Mouse (Mus musculus) E14TG2a.4 (cell line): ENCODE measurements around the gene Btbd7.

Source experiments
- H3K27me3 ChIP-seq: 2 replicates; pipeline ENCODE4 v1.6.1; 2014; ENCODE audit warnings: low read length, control low read depth; ENCODE audit not compliant: insufficient read depth
- H3K36me3 ChIP-seq: 2 replicates; pipeline ENCODE4 v1.6.1; 2014; ENCODE audit warnings: low read length, control low read depth; ENCODE audit not compliant: insufficient read depth
- H3K4me1 ChIP-seq: replicated peaks from 2 replicates; pipeline ENCODE4 v1.6.1; 2014; ENCODE audit warnings: low read depth, low read length, control low read depth
- H3K4me3 ChIP-seq: replicated peaks from 2 replicates; pipeline ENCODE4 v1.5.1; 2014; ENCODE audit warnings: mild to moderate bottlenecking, low read length
- H3K9me3 ChIP-seq: 2 replicates; pipeline ENCODE4 v1.6.1; 2014; ENCODE audit warnings: low read length, control low read depth
- CTCF ChIP-seq: conservative IDR thresholded peaks from 2 replicates; pipeline ENCODE4 v1.5.1; 2014; ENCODE audit warnings: low read length
- NANOG ChIP-seq: IDR thresholded peaks from 2 replicates; pipeline ENCODE4 v1.6.1; 2014; ENCODE audit warnings: borderline replicate concordance, low read length, mixed read lengths
- POU5F1 ChIP-seq: IDR thresholded peaks from 2 replicates; pipeline ENCODE4 v1.6.1; 2014; ENCODE audit warnings: low read length, borderline replicate concordance

Gene Btbd7

DNA sequence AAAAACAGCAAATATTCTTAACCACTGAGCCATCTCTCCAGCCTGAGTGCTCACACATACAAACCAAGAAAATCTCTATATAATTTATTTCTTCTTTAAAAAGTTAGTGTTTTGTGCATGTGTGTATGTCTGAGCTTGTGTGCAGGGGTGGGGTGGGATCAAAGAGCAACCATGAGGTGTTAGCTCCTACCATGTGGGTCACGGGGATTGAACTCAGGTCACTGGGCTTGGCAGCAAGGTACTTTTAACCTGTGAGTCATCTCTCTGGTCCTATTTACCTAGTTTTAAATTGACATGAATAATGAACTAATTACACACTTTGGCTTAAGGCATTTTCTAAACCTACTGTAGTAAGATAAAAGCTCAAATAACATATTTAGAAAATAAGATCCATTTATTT, 51.9 kb downstream of the Btbd7 start:
- H3K4me3 ChIP-seq: no peak overlapping the region
- no peak for TF ChIP-seq NANOG
- TF ChIP-seq POU5F1: no peak
- TF ChIP-seq CTCF: no peak
- H3K27me3 ChIP-seq: no peaks in the 10 kb centered on the region
- no peaks in the 10 kb centered on the region for H3K9me3 ChIP-seq
- H3K36me3 ChIP-seq: no peaks in the 10 kb centered on the region
- no peaks in the 10 kb centered on the region for H3K4me1 ChIP-seq

- no peaks in the 10 kb centered on the region for H3K4me1 ChIP-seq
- peaks cover 15% of the 10 kb centered on the region for H3K36me3 ChIP-seq
- no peak overlapping the region for H3K4me3 ChIP-seq
- H3K27me3 ChIP-seq: no peaks in the 10 kb centered on the region
- no peaks in the 10 kb centered on the region for H3K9me3 ChIP-seq
- TF ChIP-seq NANOG: no peak
- TF ChIP-seq POU5F1: no peak
- no peak for TF ChIP-seq CTCF
Measured at GRCm38 (mm10) chr12:102814858-102815257, 63.4 kb downstream of the Btbd7 start.

GRCm38 (mm10) chr12:102799528-102799927, 78.7 kb downstream of the Btbd7 start:
- Histone ChIP-seq H3K27me3 (no peaks in the 10 kb centered on the region), H3K36me3 (peaks cover 16% of the 10 kb centered on the region), H3K4me3 (no peak overlapping the region), H3K9me3 (no peaks in the 10 kb centered on the region), H3K4me1 (no peaks in the 10 kb centered on the region)
- TF ChIP-seq POU5F1: no peak
- no peak for TF ChIP-seq CTCF
- TF ChIP-seq NANOG: no peak

DNA sequence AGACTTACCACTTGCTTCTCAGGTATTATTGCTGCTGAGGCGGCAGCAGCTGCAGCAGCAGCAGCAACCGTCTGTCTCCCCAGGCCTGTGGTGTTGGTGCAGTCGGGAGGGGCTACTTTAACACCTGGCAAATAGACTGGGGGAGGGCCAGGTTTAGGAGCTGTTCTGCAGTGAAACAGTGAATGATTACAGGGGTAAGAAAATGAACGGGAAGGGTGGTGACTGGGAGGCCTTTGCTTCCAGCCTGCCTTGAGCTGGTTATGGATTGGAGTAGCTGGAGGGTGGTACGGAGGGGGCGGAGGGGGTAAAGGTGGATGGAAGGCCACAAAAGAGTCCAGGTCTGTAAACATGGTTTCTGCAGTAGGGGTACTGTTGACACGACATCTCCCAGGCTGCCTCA, 90.3 kb downstream of the Btbd7 start:
- H3K4me1 ChIP-seq: peaks cover 16% of the 10 kb centered on the region; the same call in 1 of the 2 replicates
- H3K4me3 ChIP-seq: no peak overlapping the region
- peaks cover 79% of the 10 kb centered on the region for H3K36me3 ChIP-seq
- no peaks in the 10 kb centered on the region for H3K27me3 ChIP-seq
- TF ChIP-seq CTCF: no peak
- no peak for TF ChIP-seq NANOG
- no peak for TF ChIP-seq POU5F1
- H3K9me3 ChIP-seq: no peaks in the 10 kb centered on the region

DNA sequence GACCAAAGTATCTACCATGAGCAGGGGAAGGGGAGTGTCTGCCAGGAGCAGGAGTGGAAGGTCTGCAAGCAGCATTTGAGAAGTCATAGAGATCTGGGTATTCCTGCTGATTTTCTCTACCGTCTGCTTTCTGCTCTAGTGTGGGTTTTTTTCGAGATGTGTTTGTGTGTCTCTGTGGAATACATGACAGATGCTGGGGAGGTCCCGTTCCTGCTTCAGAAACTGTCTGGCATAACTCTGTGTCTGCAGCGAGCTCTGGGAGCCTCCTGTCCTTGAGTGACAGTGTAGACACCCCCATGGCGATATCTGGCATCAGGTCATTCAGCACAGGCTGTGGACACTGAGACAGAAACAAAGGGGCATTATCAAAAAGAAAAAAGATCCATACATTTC, 92.7 kb downstream of the Btbd7 start:
- Histone ChIP-seq H3K27me3 (no peaks in the 10 kb centered on the region), H3K4me1 (peaks cover 18% of the 10 kb centered on the region; the same call in 1 of the 2 replicates), H3K4me3 (no peak overlapping the region), H3K9me3 (no peaks in the 10 kb centered on the region), H3K36me3 (peaks cover 65% of the 10 kb centered on the region)
- TF ChIP-seq CTCF: no peak

GRCm38 (mm10) chr12:102784899-102785592, 93.2 kb downstream of the Btbd7 start:
- TF ChIP-seq NANOG: no peak
- no peaks in the 10 kb centered on the region for H3K27me3 ChIP-seq
- H3K9me3 ChIP-seq: no peaks in the 10 kb centered on the region
- H3K36me3 ChIP-seq: peaks cover 65% of the 10 kb centered on the region
- no peak overlapping the region for H3K4me3 ChIP-seq
- H3K4me1 ChIP-seq: peaks cover 20% of the 10 kb centered on the region

DNA sequence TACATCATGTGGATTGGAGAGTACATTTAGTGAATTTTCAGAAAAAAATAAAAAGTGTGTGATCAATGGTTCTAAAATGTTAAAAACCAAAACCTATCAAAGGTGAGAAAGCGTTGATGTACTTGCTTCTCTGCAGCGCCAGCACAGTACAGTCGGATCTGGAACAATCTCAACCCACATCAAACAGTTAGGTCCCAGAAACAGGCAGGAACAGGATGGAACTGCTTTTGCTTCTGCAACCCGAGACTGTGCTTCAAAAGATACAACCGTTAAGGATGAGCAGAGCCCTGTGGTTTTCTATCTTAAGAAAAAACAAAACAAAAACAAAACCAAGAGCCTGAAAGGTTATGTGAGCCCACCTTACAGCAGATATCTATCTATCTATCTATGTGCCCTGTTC, 95.4 kb downstream of the Btbd7 start:
- TF ChIP-seq POU5F1 (no peak), NANOG (no peak), CTCF (no peak)
- peaks cover 61% of the 10 kb centered on the region for H3K36me3 ChIP-seq
- H3K4me3 ChIP-seq: no peak overlapping the region
- no peaks in the 10 kb centered on the region for H3K27me3 ChIP-seq
- H3K4me1 ChIP-seq: peaks cover 36% of the 10 kb centered on the region
- H3K9me3 ChIP-seq: no peaks in the 10 kb centered on the region

GRCm38 (mm10) chr12:102779452-102779851, 98.8 kb downstream of the Btbd7 start:
- Histone ChIP-seq H3K27me3 (no peaks in the 10 kb centered on the region), H3K4me3 (no peak overlapping the region), H3K4me1 (peaks cover 30% of the 10 kb centered on the region), H3K36me3 (peaks cover 66% of the 10 kb centered on the region), H3K9me3 (no peaks in the 10 kb centered on the region)
- TF ChIP-seq POU5F1 (no peak), CTCF (peak; percentile 25)

DNA sequence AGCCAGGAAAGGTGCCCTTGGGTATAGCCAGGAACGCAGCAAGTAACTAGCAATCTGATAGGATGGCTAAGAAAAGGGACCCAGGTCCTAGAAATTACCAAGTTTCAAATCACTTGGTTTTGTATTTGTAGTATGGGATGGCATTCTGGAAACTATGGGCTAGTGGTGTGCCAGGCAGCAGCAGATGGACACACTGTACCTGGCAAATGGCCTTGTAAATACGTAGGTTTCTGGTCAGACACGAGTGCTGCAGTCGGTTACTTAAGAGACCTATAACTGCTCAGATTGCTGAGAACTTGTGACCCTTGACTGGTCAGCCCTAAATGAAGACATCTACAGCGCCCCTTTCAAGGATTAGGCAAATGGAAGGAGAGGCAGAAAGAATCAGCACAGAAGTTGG, 100.1 kb downstream of the Btbd7 start:
- no peaks in the 10 kb centered on the region for H3K9me3 ChIP-seq
- no peak overlapping the region for H3K4me3 ChIP-seq
- peaks cover 28% of the 10 kb centered on the region for H3K4me1 ChIP-seq
- no peaks in the 10 kb centered on the region for H3K27me3 ChIP-seq
- no peak for TF ChIP-seq CTCF
- H3K36me3 ChIP-seq: peaks cover 68% of the 10 kb centered on the region
